Mouse (Mus musculus) heart, adult 2 months (tissue): ENCODE data around the gene Glb1l2.

ENCODE experiments used
- CTCF ChIP-seq: fragments of 200-600 bp; IDR thresholded peaks from 2 replicates; pipeline ENCODE4 v1.8.1; 2022; ENCODE audit warnings: antibody characterized with exemption, mild to moderate bottlenecking, moderate library complexity
- POLR2A ChIP-seq: fragments of 200-500 bp; IDR thresholded peaks from 2 replicates; pipeline ENCODE4 v1.6.1; 2011; ENCODE audit warnings: mild to moderate bottlenecking, low read depth, low read length, control low read depth; ENCODE audit not compliant: insufficient read depth

DNA sequence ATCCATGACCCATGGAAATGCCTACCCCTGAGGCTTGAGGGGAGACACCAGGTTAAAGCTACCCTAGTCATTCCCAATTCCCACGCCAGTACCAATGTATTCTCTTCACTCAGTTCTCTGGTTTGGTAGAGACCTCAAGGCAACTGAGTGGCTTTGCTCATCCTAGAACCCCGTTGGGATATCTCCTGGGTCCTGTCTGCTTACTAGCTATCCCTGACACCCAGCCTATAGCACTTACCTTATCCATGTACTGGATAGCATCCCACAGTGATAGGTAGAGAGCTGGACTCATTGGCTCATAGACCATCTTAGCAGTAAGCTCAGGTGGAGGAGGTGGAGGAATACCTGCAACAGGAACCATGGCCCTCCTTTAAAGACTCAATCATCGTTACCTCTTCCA, 38.1 kb downstream of the Glb1l2 start:
- TF ChIP-seq POLR2A (no peak), CTCF (no peak)
